In genomic region chr12:73408165-73408564, GRCm38 (mm10) we compare ENCODE assay signal across 9 mouse cellular contexts.
"Had no signal": no experiment of that assay in that cellular context is flagged by ENCODE, and none has a peak within 500 bp of the region (broad histone marks: within the 10 kb centered on the region; RNA-seq: fewer than 3 reads in every experiment).

No protein-coding gene starts in this region.

- H3K27ac ChIP-seq: left cerebral cortex, adult 2 months; liver, embryonic 13.5 days had no signal

- DNase-seq: layer of hippocampus, postnatal 36 days; liver, embryonic 13.5 days; lung, adult 2 months; lung, postnatal 14 days; lung, postnatal 4 days; midbrain, embryonic 14.5 days; thymus, postnatal 25 days had no signal

- H3K4me2 ChIP-seq: liver, embryonic 13.5 days; midbrain, embryonic 11.5 days had no signal

- H3K4me1 ChIP-seq: liver, embryonic 13.5 days had no signal

- H3K9me3 ChIP-seq: liver, embryonic 13.5 days had no signal

- H3K36me3 ChIP-seq: liver, embryonic 13.5 days had no signal

- H3K9ac ChIP-seq: liver, embryonic 13.5 days had no signal

- H3K4me3 ChIP-seq: left cerebral cortex, adult 2 months; liver, embryonic 13.5 days had no signal

- H3K27me3 ChIP-seq: liver, embryonic 13.5 days had no signal
